Mouse (Mus musculus) lung, embryonic 14.5 days (tissue): ENCODE results near the gene Btbd9. TPM values are rescaled to one million over a fixed set of nuclear protein-coding genes. Genes with fewer than 3 reads are reported as not detected.
A peak's percentile ranks its signal among the peaks of the same experiment; 100 is the strongest.

Experiments used
- ATAC-seq: fragments of 200-750 bp; cut with Nextera tagmentation; 2 replicates; pipeline ENCODE4 v1.8.0; 2017; ENCODE audit warnings: mild to moderate bottlenecking, moderate TSS enrichment, moderate library complexity; ENCODE audit not compliant: insufficient read depth
- DNase-seq: peaks from one replicate; pipeline ENCODE4 v3.0.0-alpha.2; 2015
- H3K27ac ChIP-seq: fragments of 300-500 bp; sonication (generic); 2 replicates; pipeline ENCODE4 v1.5.1; 2014; ENCODE audit warnings: low read depth, mild to moderate bottlenecking, moderate library complexity
- H3K27me3 ChIP-seq: fragments of 300-500 bp; sonication (generic); 2 replicates; pipeline ENCODE4 v1.6.1; 2014; ENCODE audit warnings: low read length, control low read depth; ENCODE audit not compliant: insufficient read depth
- H3K36me3 ChIP-seq: fragments of 300-500 bp; sonication (generic); 2 replicates; pipeline ENCODE4 v1.6.1; 2014; ENCODE audit warnings: control low read depth; ENCODE audit not compliant: insufficient read depth
- H3K4me1 ChIP-seq: fragments of 300-500 bp; sonication (generic); 2 replicates; pipeline ENCODE4 v1.6.1; 2014; ENCODE audit warnings: antibody characterized with exemption, control low read depth; ENCODE audit not compliant: insufficient read depth
- H3K4me2 ChIP-seq: fragments of 300-500 bp; sonication (generic); 2 replicates; pipeline ENCODE4 v1.6.1; 2014; ENCODE audit warnings: mild to moderate bottlenecking
- H3K4me3 ChIP-seq: fragments of 300-500 bp; sonication (generic); 2 replicates; pipeline ENCODE4 v1.5.1; 2014; ENCODE audit warnings: low read depth, low read length
- H3K9ac ChIP-seq: fragments of 300-500 bp; sonication (generic); 2 replicates; pipeline ENCODE4 v1.6.1; 2014
- H3K9me3 ChIP-seq: fragments of 300-500 bp; sonication (generic); 2 replicates; pipeline ENCODE4 v1.6.1; 2016; ENCODE audit warnings: low read depth, low read length, control low read depth
- CTCF ChIP-seq: IDR thresholded peaks from 2 replicates; pipeline ENCODE4 v1.5.1; 2016; ENCODE audit warnings: antibody characterized with exemption, low read depth
- WGBS: fragments of 180-500 bp; shearing (Covaris S2); extraction: QIAGEN DNeasy Blood & Tissue Kit; methylation state at CpG from one replicate; pipeline ENCODE4 v1.1.7; 2014; 5-methylcytosine and 5-hydroxymethylcytosine counted together
- polyA plus RNA-seq: library from polyadenylated mRNA; unstranded; fragments of >200 nt; fragmentation: Nextera tagmentation; extraction: Ambion mirVana; gene quantifications from 2 replicates; pipeline ENCODE4 v1.2.1, GENCODE M21; 2014

The Btbd9 gene
- polyA plus RNA-seq, 1 experiment from 2014 or later = 51.8 TPM

DNA sequence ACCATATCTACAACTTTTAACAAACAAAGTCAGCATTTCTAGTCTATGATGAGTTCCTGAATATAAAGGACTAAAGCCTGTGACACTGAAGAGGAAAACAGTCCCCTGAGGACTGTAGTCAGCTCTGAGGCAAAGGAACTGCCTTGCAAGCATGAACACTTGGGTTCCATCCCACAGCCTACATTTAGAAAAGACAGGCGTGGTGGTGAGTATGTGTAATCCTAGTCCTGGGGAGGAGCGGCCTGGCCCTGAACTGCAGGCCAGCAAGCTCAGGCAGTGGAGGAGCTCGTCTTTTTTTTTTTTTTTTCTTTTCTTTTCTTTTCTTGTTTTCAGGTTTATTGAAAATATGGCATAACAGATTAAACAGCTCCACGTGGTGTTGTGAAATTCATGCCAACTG, 181.0 kb downstream of the Btbd9 start:
- Histone ChIP-seq H3K4me2 (no peak overlapping the region), H3K36me3 (no peaks in the 10 kb centered on the region), H3K9me3 (no peaks in the 10 kb centered on the region), H3K4me1 (no peaks in the 10 kb centered on the region), H3K27me3 (no peaks in the 10 kb centered on the region), H3K4me3 (no peak overlapping the region), H3K27ac (no peak overlapping the region), H3K9ac (no peak overlapping the region)
- no peak for TF ChIP-seq CTCF
- no peak for ATAC-seq
- no peak for DNase-seq
- WGBS = 82% methylated on average over 4 of the region's 4 CpGs

DNA sequence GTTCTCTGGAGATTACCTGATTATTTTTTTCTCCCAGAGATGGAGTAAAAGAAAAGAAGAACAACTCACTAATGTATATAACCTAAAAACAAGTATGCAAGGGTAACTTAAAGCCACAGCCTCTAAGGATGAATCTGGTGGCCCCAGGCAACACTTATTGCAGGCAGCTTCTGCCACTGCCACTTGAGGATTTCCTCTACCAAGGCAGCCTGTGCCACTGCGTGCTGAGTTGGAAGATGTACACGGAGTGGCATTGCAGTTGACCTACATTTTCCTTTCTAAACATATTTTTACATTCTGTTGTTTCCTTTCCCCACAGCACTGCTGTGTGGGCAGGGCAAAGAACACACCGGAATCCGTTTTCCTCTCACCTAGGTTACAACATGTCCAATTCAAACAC, 184.3 kb downstream of the Btbd9 start:
- Histone ChIP-seq H3K27me3 (no peaks in the 10 kb centered on the region), H3K4me3 (no peak overlapping the region), H3K9me3 (no peaks in the 10 kb centered on the region), H3K4me1 (no peaks in the 10 kb centered on the region), H3K36me3 (no peaks in the 10 kb centered on the region), H3K27ac (no peak overlapping the region), H3K4me2 (no peak overlapping the region), H3K9ac (no peak overlapping the region)
- ATAC-seq = no peak
- TF ChIP-seq CTCF = no peak
- DNase-seq = no peak
- 88% methylated on average over 4 of the region's 4 CpGs for WGBS

DNA sequence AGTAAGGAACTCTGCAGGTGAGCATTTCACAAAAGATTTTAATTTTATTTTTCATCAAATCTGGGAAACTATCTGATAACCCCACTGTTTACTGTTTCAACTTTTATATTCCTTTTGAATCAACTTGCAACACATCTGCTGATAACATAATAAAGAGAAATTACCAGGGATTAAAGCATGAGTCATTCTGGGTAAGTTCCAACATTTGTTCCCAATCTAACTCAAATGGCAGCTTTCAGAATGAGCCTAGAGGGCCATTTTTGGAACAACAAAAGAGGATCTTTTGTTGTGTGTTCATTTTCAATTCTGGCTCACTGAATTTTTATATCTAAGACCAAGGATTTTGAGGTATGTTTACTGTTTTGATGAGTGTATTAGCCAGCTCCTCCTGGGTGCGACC, 185.1 kb downstream of the Btbd9 start:
- Histone ChIP-seq H3K36me3 (no peaks in the 10 kb centered on the region), H3K27me3 (no peaks in the 10 kb centered on the region), H3K4me3 (no peak overlapping the region), H3K4me1 (no peaks in the 10 kb centered on the region), H3K9me3 (no peaks in the 10 kb centered on the region), H3K4me2 (no peak overlapping the region), H3K9ac (no peak overlapping the region), H3K27ac (no peak overlapping the region)
- TF ChIP-seq CTCF = no peak
- WGBS = 86% methylated on average over 1 of the region's 1 CpGs
- no peak for ATAC-seq
- DNase-seq = no peak

DNA sequence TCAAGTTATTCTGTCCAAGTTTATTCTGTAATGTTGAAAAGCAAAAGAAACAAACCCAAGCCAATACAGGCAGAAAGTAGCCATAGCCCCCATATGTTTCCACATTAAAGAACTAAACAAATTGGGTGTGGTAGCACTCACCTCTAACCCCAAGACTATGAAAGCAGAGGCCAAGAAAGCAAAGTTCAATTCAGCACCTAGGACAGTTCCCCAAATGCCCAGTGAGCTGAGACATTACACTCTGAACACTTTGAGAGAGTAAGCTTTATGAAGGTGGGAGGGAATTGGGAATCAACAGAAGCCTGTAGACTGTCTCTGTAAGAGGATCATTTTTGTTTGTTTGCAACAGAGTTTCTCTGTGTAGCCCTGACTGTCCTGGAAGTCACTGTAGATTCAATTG, 186.6 kb downstream of the Btbd9 start:
- Histone ChIP-seq H3K9ac (no peak overlapping the region), H3K27me3 (no peaks in the 10 kb centered on the region), H3K4me3 (no peak overlapping the region), H3K27ac (no peak overlapping the region), H3K9me3 (no peaks in the 10 kb centered on the region), H3K4me2 (no peak overlapping the region), H3K4me1 (no peaks in the 10 kb centered on the region), H3K36me3 (no peaks in the 10 kb centered on the region)
- no peak for ATAC-seq
- no peak for TF ChIP-seq CTCF
- DNase-seq = peak; percentile 75

DNA sequence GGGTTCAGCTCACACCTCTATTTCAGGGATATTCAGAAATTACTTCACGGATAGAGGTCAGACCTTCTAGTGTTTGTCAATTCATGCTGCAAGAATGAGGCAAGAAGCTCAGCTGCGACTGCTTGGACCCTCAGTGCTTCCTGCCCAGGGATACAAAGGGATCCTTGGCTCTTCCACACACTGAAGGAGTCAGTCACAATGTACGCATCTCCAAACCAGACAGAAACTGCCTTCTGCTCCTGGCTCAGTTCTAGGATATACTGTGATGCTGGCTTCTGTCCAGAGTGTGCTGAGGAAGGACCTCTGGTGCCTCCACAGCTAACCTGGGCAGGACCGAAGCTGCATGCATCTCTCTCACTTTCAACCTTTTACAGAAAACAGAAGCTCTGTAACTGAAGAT, 187.5 kb downstream of the Btbd9 start:
- TF ChIP-seq CTCF = no peak
- Histone ChIP-seq H3K4me3 (no peak overlapping the region), H3K27ac (no peak overlapping the region), H3K9me3 (no peaks in the 10 kb centered on the region), H3K36me3 (no peaks in the 10 kb centered on the region), H3K4me2 (no peak overlapping the region), H3K4me1 (no peaks in the 10 kb centered on the region), H3K27me3 (no peaks in the 10 kb centered on the region), H3K9ac (no peak overlapping the region)
- DNase-seq (peak; percentile 9), ATAC-seq (no peak)
- WGBS = 56% methylated on average over 4 of the region's 4 CpGs

DNA sequence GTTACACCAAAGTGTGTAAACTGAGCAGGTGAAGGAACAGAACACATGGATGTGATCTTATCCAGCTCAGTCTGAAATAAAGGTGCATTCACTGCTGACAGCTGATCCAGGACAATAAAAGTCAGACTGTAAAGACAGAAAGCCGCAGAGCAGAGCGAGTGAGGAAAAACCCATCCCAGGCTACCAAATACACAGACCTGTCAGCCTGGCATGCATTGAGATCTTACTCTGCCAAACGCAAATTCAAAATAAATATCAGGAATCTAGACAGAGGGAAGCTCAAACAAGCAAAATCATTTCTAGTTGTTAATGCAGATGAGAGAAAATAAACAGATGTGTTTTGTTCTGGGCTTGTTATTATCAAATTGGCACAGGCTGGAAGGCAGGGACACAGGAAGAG, 187.9 kb downstream of the Btbd9 start:
- H3K4me3 ChIP-seq = no peak overlapping the region
- no peaks in the 10 kb centered on the region for H3K36me3 ChIP-seq
- no peaks in the 10 kb centered on the region for H3K27me3 ChIP-seq
- no peak for TF ChIP-seq CTCF
- no peaks in the 10 kb centered on the region for H3K4me1 ChIP-seq
- WGBS = 80% methylated on average over 3 of the region's 3 CpGs
- no peak overlapping the region for H3K4me2 ChIP-seq
- no peak for DNase-seq
- no peak overlapping the region for H3K9ac ChIP-seq
- H3K27ac ChIP-seq = no peak overlapping the region
- no peak for ATAC-seq
- H3K9me3 ChIP-seq = no peaks in the 10 kb centered on the region

DNA sequence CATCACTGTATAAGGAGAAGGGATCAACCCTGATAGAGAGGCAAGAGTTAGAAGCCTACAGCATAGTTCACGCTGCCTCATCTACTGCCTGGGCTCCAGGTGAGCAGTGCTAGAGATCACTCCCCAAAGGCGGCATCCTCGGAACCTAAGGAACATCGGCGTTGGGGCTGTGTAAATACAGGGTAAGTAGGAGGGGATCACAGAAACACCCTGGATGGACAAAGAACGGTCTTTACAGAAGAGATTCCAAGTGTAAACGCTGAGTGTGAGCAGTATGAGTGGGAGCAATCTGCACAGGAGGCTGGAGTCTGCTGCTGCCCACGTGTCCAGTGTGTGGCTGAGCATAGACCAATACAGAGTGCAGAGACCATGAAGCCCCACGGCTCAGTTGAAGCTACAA, 190.0 kb downstream of the Btbd9 start:
- DNase-seq (no peak), ATAC-seq (no peak)
- Histone ChIP-seq H3K27ac (no peak overlapping the region), H3K27me3 (no peaks in the 10 kb centered on the region), H3K4me2 (no peak overlapping the region), H3K9me3 (no peaks in the 10 kb centered on the region), H3K36me3 (no peaks in the 10 kb centered on the region), H3K4me1 (no peaks in the 10 kb centered on the region), H3K4me3 (no peak overlapping the region), H3K9ac (no peak overlapping the region)
- no peak for TF ChIP-seq CTCF
- WGBS = 79% methylated on average over 9 of the region's 9 CpGs

DNA sequence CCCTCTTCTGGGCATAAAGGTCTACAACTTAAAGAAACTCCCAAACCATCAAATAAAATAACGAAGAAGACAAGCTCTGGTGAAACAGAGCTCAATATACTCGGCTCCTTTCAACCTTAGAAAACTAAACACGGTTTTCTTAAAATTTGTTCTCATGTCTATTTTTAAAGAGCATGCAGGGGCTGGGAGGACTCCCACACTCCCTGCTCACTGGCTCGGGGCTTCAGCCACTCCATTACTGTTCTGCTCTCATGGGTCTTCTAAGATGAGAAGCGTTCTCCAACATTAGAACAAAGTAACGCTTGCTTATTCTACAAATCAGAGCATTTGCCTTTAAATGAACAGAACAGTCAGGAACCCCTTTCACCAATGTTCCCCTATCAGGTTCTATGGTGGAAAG, 192.6 kb downstream of the Btbd9 start:
- DNase-seq (no peak), ATAC-seq (no peak)
- no peak overlapping the region for H3K27ac ChIP-seq
- H3K36me3 ChIP-seq = no peaks in the 10 kb centered on the region
- no peak for TF ChIP-seq CTCF
- no peaks in the 10 kb centered on the region for H3K4me1 ChIP-seq
- 86% methylated on average over 6 of the region's 6 CpGs for WGBS
- H3K9ac ChIP-seq = no peak overlapping the region
- H3K4me3 ChIP-seq = no peak overlapping the region
- no peak overlapping the region for H3K4me2 ChIP-seq
- no peaks in the 10 kb centered on the region for H3K27me3 ChIP-seq
- no peaks in the 10 kb centered on the region for H3K9me3 ChIP-seq
